Mouse (Mus musculus) layer of hippocampus, adult 8-10 months (tissue): ENCODE measurements at regions not wholly inside any gene's neighbourhood (a gene's known extent, or its start where the extent isn't known, plus 50 kb on each side); places are given as distances from the start of the nearest gene placed in this dataset.

Experiments used
- DNase-seq, 2 experiments: peaks; one replicate each; pipeline ENCODE4 v3.0.0; 2022; ENCODE audit warnings: low spot score in 2 of 2

GRCm38 (mm10) chr3:38046611-38047010 lies 322.3 kb upstream of the Gm5148 start:
- no peak for DNase-seq

GRCm38 (mm10) chr3:38045989-38046388 lies 321.7 kb upstream of the Gm5148 start:
- no peak for DNase-seq

GRCm38 (mm10) chr3:38045523-38045922 lies 321.2 kb upstream of the Gm5148 start:
- no peak for DNase-seq

- DNase-seq: no peak
Measured at GRCm38 (mm10) chr3:38044338-38044737, 320.0 kb upstream of the Gm5148 start.

GRCm38 (mm10) chr3:38042614-38043013 lies 318.3 kb upstream of the Gm5148 start:
- no peak for DNase-seq

GRCm38 (mm10) chr3:38036131-38036530 lies 311.8 kb upstream of the Gm5148 start:
- no peak for DNase-seq

- DNase-seq: no peak
Measured at GRCm38 (mm10) chr3:38034138-38034537, 309.8 kb upstream of the Gm5148 start.

GRCm38 (mm10) chr3:38014768-38015167 lies 290.5 kb upstream of the Gm5148 start:
- DNase-seq: no peak

GRCm38 (mm10) chr3:38009168-38009567 lies 284.9 kb upstream of the Gm5148 start:
- DNase-seq: no peak

GRCm38 (mm10) chr3:38008321-38008720 lies 284.0 kb upstream of the Gm5148 start:
- no peak for DNase-seq

- no peak for DNase-seq
Measured at GRCm38 (mm10) chr3:38007626-38008025, 283.3 kb upstream of the Gm5148 start.

- no peak for DNase-seq
Measured at GRCm38 (mm10) chr3:38002275-38002674, 278.0 kb upstream of the Gm5148 start.

- no peak for DNase-seq
Measured at GRCm38 (mm10) chr3:37999779-38000178, 275.5 kb upstream of the Gm5148 start.

- DNase-seq: no peak
Measured at GRCm38 (mm10) chr3:37997998-37998397, 273.7 kb upstream of the Gm5148 start.

GRCm38 (mm10) chr3:37989992-37990391 lies 265.7 kb upstream of the Gm5148 start:
- DNase-seq: no peak

- DNase-seq: no peak
Measured at GRCm38 (mm10) chr3:37987775-37988505, 263.6 kb upstream of the Gm5148 start.

GRCm38 (mm10) chr3:37987007-37987774 lies 262.9 kb upstream of the Gm5148 start:
- DNase-seq: no peak

- DNase-seq: no peak
Measured at GRCm38 (mm10) chr3:37984706-37985105, 260.4 kb upstream of the Gm5148 start.

GRCm38 (mm10) chr3:37981481-37982180 lies 257.3 kb upstream of the Gm5148 start:
- no peak for DNase-seq

- no peak for DNase-seq
Measured at GRCm38 (mm10) chr3:37979871-37980270, 255.6 kb upstream of the Gm5148 start.

- DNase-seq: peak; percentile 19 to 57
Measured at GRCm38 (mm10) chr3:37978481-37978880, 254.2 kb upstream of the Gm5148 start.

- DNase-seq: no peak
Measured at GRCm38 (mm10) chr3:37977453-37977852, 253.2 kb upstream of the Gm5148 start.
